Mouse (Mus musculus) CH12.LX (cell line): ENCODE results near the gene Cfdp1.

Source experiments
- CHD2 ChIP-seq: IDR thresholded peaks from 2 replicates; pipeline ENCODE4 v1.6.1; 2011; ENCODE audit warnings: low read length, improper control_type of control experiment
- CTCF ChIP-seq, 2 experiments: IDR thresholded peaks in 1 of 2; conservative IDR thresholded peaks in 1 of 2; 2 replicates each; pipeline ENCODE4 v1.5.1; 2011 to 2012; ENCODE audit warnings: low read depth in 2 of 2, low read length in 2 of 2, improper control_type of control experiment in 1 of 2, inconsistent platforms in 1 of 2, mild to moderate bottlenecking in 1 of 2, moderate library complexity in 1 of 2
- EP300 ChIP-seq: IDR thresholded peaks from 2 replicates; pipeline ENCODE4 v1.6.1; 2011; ENCODE audit warnings: low read length, improper control_type of control experiment
- GABPA ChIP-seq: IDR thresholded peaks from 2 replicates; pipeline ENCODE4 v1.6.1; 2012; ENCODE audit warnings: low read depth, low read length, improper control_type of control experiment, inconsistent platforms; ENCODE audit not compliant: insufficient replicate concordance
- JUN ChIP-seq: IDR thresholded peaks from 2 replicates; pipeline ENCODE4 v1.6.1; 2011; ENCODE audit warnings: low read depth, mild to moderate bottlenecking, low read length, improper control_type of control experiment, moderate library complexity; ENCODE audit not compliant: insufficient read depth
- MAX ChIP-seq: IDR thresholded peaks from 2 replicates; pipeline ENCODE4 v1.6.1; 2011; ENCODE audit warnings: low read length, improper control_type of control experiment
- MAZ ChIP-seq: IDR thresholded peaks from 2 replicates; pipeline ENCODE4 v1.6.1; 2012; ENCODE audit warnings: low read depth, mild to moderate bottlenecking, inconsistent platforms, low read length, improper control_type of control experiment, moderate library complexity
- POLR2A ChIP-seq: IDR thresholded peaks from 2 replicates; pipeline ENCODE4 v1.6.1; 2011; ENCODE audit warnings: low read depth, mild to moderate bottlenecking, improper control_type of control experiment, low read length
- SIN3A ChIP-seq: IDR thresholded peaks from 2 replicates; pipeline ENCODE4 v1.6.1; 2012; ENCODE audit warnings: low read length, improper control_type of control experiment, inconsistent platforms
- TBP ChIP-seq: conservative IDR thresholded peaks from 2 replicates; pipeline ENCODE4 v1.6.1; 2011; ENCODE audit warnings: low read depth, low read length, improper control_type of control experiment
- TCF12 ChIP-seq: IDR thresholded peaks from 2 replicates; pipeline ENCODE4 v1.6.1; 2014; ENCODE audit warnings: low read depth, mild to moderate bottlenecking, inconsistent platforms, low read length, improper control_type of control experiment
- UBTF ChIP-seq: IDR thresholded peaks from 2 replicates; pipeline ENCODE4 v1.6.1; 2012; ENCODE audit warnings: low read depth, mild to moderate bottlenecking, inconsistent platforms, low read length, improper control_type of control experiment, moderate library complexity
- ZMIZ1 ChIP-seq: IDR thresholded peaks from 2 replicates; pipeline ENCODE4 v1.6.1; 2012; ENCODE audit warnings: low read depth, mild to moderate bottlenecking, inconsistent platforms, low read length, improper control_type of control experiment
- ZNF384 ChIP-seq: IDR thresholded peaks from 2 replicates; pipeline ENCODE4 v1.6.1; 2012; ENCODE audit warnings: low read depth, low read length, improper control_type of control experiment, inconsistent platforms

DNA sequence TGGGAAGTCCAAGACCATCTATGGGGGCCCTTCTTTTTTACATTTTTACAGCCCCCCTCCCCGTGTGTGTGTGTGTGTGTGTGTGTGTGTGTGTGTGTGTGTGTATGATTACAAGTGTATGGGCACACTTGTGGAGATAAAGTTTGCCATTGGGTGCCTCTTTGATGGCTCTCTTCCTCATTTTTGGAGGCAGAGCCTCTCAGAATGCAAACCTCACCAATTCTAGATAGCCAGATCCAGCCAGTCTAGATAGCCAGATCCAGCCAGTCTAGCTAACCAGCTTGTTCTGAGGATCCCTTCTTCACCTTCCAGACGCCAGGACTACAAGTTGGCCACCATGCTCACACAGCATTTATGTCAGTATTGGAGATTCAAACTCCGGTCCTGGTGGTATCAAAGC lies 17.2 kb upstream of the Cfdp1 start:
- TF ChIP-seq SIN3A (no peak), JUN (no peak), CTCF (conservative IDR thresholded peaks at IDR 0.05 in 1 of 2, IDR thresholded peaks at IDR 0.05 in 1 of 2; ENCODE audit: low read depth in 2 of 2, low read length in 2 of 2) (no peak), MAX (no peak), GABPA (no peak), TBP (no peak), CHD2 (no peak), POLR2A (no peak), EP300 (no peak), ZNF384 (no peak), TCF12 (no peak), ZMIZ1 (no peak), MAZ (no peak), UBTF (no peak)
